Mouse (Mus musculus) thymus, adult 2 months (tissue): ENCODE results near the gene Fam241b. TPM values are rescaled to one million over a fixed set of nuclear protein-coding genes. Genes with fewer than 3 reads are reported as not detected.

Experiments
- DNase-seq: peaks from one replicate; pipeline ENCODE4 v3.0.0; 2021
- H3K27ac ChIP-seq: fragments of 200-500 bp; 2 replicates; pipeline ENCODE4 v1.5.1; 2012; ENCODE audit warnings: low read length, control low read depth; ENCODE audit not compliant: control insufficient read depth, insufficient read depth
- H3K27me3 ChIP-seq: fragments of 200-500 bp; 2 replicates; pipeline ENCODE4 v1.6.1; 2012; ENCODE audit warnings: mild to moderate bottlenecking, low read length, moderate library complexity, mixed read lengths; ENCODE audit not compliant: control insufficient read depth, insufficient read depth
- H3K36me3 ChIP-seq: fragments of 200-500 bp; 2 replicates; pipeline ENCODE4 v1.6.1; 2012; ENCODE audit warnings: mild to moderate bottlenecking, low read length, moderate library complexity; ENCODE audit not compliant: control insufficient read depth, insufficient read depth
- H3K4me1 ChIP-seq: fragments of 200-500 bp; replicated peaks from 2 replicates; pipeline ENCODE4 v1.6.1; 2012; ENCODE audit warnings: low read length; ENCODE audit not compliant: control insufficient read depth, insufficient read depth
- H3K4me3 ChIP-seq: fragments of 200-500 bp; 2 replicates; pipeline ENCODE4 v1.5.1; 2012; ENCODE audit warnings: mild to moderate bottlenecking, low read length, control low read depth, moderate library complexity; ENCODE audit not compliant: control insufficient read depth, insufficient read depth
- CTCF ChIP-seq: fragments of 200-500 bp; IDR thresholded peaks from 2 replicates; pipeline ENCODE4 v1.5.1; 2012; ENCODE audit warnings: mild to moderate bottlenecking, control low read depth, low read length, moderate library complexity, borderline replicate concordance; ENCODE audit not compliant: control insufficient read depth, poor library complexity, insufficient read depth; ENCODE audit errors: extremely low read depth
- POLR2A ChIP-seq: fragments of 200-500 bp; IDR thresholded peaks from 2 replicates; pipeline ENCODE4 v1.6.1; 2012; ENCODE audit warnings: mild to moderate bottlenecking, low read length, control low read depth, moderate library complexity; ENCODE audit not compliant: control insufficient read depth, poor library complexity, insufficient read depth; ENCODE audit errors: extremely low read depth
- WGBS: fragments of 180-500 bp; shearing (Covaris S2); methylation state at CpG from one replicate; pipeline ENCODE4 v1.1.7; 2018; 5-methylcytosine and 5-hydroxymethylcytosine counted together
- polyA plus RNA-seq: library from polyadenylated mRNA; depleted of rRNA; stranded (reverse); fragments of >200 nt; gene quantifications from 2 replicates; pipeline ENCODE4 v1.2.3, GENCODE M21; 2012

Gene Fam241b
- polyA plus RNA-seq, 1 experiment, result 4.0 TPM

- WGBS, result 74% methylated on average over 6 of the region's 6 CpGs
- Histone ChIP-seq H3K27ac (no peak overlapping the region), H3K36me3 (no peaks in the 10 kb centered on the region), H3K27me3 (no peaks in the 10 kb centered on the region), H3K4me1 (no peaks in the 10 kb centered on the region), H3K4me3 (no peak overlapping the region)
- DNase-seq, result no peak
- no peak for TF ChIP-seq POLR2A
- no peak for TF ChIP-seq CTCF
Observed at GRCm38 (mm10) chr10:62182471-62183014, 38.8 kb upstream of the Fam241b start.

DNA sequence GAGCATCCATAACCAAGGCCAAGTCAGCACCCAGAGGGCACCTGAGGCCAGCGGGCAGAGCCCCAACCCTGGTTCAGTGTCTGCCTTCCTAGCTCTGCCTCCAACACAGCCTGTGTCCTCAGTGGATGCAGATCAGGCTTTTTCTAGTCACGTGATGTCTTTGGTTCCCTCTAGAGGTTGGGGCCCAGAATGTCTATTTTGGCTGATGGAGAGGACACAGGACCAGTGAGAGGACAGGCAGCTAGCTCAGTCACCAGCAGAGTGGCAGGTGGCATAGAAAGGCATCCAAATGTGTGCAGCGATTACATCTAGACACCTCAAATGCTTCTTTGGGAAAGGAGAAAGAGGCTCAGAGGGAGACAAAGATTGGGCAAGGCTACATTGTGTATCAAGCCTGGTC, 38.0 kb upstream of the Fam241b start:
- no peaks in the 10 kb centered on the region for H3K36me3 ChIP-seq
- no peak overlapping the region for H3K4me3 ChIP-seq
- H3K27ac ChIP-seq, result no peak overlapping the region
- 67% methylated on average over 3 of the region's 3 CpGs for WGBS
- H3K27me3 ChIP-seq, result no peaks in the 10 kb centered on the region
- no peak for TF ChIP-seq POLR2A
- no peak for TF ChIP-seq CTCF
- DNase-seq, result no peak
- no peaks in the 10 kb centered on the region for H3K4me1 ChIP-seq

DNA sequence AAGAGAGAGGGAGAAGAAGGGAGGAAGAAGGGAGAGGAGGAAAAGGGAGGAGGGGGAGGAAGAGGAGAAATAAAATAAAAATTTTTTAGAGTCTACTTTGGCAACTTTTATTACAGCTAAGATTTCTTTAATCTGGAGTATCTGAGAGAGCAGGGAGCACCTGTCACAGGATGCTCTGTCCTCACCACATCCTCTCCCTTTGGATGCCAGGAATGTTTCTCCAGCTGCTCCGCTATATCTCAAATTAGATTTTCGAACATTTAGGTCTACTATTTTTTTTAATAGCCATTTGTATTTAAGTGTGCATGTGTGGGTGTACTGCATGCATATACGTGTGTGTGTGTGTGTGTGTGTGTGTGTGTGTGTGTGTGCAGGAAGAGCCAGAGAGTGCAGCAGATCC, 36.2 kb upstream of the Fam241b start:
- TF ChIP-seq CTCF (no peak), POLR2A (no peak)
- no peaks in the 10 kb centered on the region for H3K27me3 ChIP-seq
- WGBS, result 90% methylated on average over 3 of the region's 3 CpGs
- H3K4me1 ChIP-seq, result no peaks in the 10 kb centered on the region
- no peak overlapping the region for H3K4me3 ChIP-seq
- no peak overlapping the region for H3K27ac ChIP-seq
- no peak for DNase-seq
- no peaks in the 10 kb centered on the region for H3K36me3 ChIP-seq

GRCm38 (mm10) chr10:62174533-62175313, 31.0 kb upstream of the Fam241b start:
- Histone ChIP-seq H3K36me3 (no peaks in the 10 kb centered on the region), H3K27ac (no peak overlapping the region), H3K4me1 (no peaks in the 10 kb centered on the region), H3K27me3 (no peaks in the 10 kb centered on the region), H3K4me3 (no peak overlapping the region)
- 87% methylated on average over 15 of the region's 15 CpGs for WGBS
- no peak for DNase-seq
- no peak for TF ChIP-seq CTCF

- H3K27me3 ChIP-seq, result no peaks in the 10 kb centered on the region
- no peak overlapping the region for H3K4me3 ChIP-seq
- DNase-seq, result no peak
- H3K36me3 ChIP-seq, result no peaks in the 10 kb centered on the region
- 93% methylated on average over 9 of the region's 9 CpGs for WGBS
- no peak overlapping the region for H3K27ac ChIP-seq
- H3K4me1 ChIP-seq, result no peaks in the 10 kb centered on the region
- TF ChIP-seq POLR2A, result no peak
- no peak for TF ChIP-seq CTCF
Observed at GRCm38 (mm10) chr10:62173941-62174448, 30.3 kb upstream of the Fam241b start.

- TF ChIP-seq CTCF (no peak), POLR2A (no peak)
- no peaks in the 10 kb centered on the region for H3K36me3 ChIP-seq
- H3K4me3 ChIP-seq, result no peak overlapping the region
- H3K4me1 ChIP-seq, result no peaks in the 10 kb centered on the region
- H3K27ac ChIP-seq, result no peak overlapping the region
- 50% methylated on average over 9 of the region's 9 CpGs for WGBS
- no peak for DNase-seq
- H3K27me3 ChIP-seq, result no peaks in the 10 kb centered on the region
Observed at GRCm38 (mm10) chr10:62172841-62173553, 29.3 kb upstream of the Fam241b start.
